Mouse (Mus musculus): ENCODE data around the gene Mast1.

DNA sequence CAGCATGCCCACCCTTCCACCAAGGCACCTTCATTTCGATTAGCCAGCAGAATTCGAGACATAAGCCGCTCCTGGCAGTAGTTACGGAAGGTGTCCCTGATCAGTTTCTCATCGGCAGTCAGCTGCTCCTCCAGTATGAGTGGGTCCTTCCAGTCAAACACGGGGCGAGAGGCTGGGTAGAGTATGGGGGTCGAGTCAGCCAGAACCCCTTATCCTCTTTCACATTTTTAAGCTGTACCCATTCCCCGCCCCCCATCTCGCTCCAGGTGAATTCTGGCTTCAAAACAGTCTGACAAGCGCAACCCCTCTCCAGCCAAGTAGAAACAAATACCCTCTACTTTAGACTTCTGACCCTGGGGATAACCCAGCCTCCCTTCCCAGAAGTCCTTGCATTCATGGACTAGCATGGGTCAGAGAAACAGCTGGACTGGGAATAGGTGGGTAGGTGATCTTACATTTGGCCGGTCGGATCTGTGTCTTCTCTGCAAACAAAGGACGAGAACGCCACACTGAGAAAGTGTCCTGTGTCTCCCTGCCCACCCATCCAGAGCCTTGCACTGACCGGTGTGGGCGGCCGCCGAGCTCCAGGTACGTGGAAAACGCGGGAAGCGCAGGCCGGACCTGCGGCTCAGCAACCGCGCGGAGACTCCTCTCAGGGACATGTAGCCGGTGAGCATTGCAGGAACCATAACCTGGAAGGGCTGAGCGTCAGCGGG, 44.0 kb downstream of the Mast1 start:
- no peak for TF ChIP-seq POLR2A (IDR thresholded peaks at IDR 0.05; ENCODE audit: low read depth, low read length)
- no peak for TF ChIP-seq CTCF (conservative IDR thresholded peaks at IDR 0.05; ENCODE audit: insufficient read depth, insufficient read length, low read depth, low read length)

Data from kidney, adult 2 months (tissue).